Mouse (Mus musculus): ENCODE data around the gene Glo1.

DNA sequence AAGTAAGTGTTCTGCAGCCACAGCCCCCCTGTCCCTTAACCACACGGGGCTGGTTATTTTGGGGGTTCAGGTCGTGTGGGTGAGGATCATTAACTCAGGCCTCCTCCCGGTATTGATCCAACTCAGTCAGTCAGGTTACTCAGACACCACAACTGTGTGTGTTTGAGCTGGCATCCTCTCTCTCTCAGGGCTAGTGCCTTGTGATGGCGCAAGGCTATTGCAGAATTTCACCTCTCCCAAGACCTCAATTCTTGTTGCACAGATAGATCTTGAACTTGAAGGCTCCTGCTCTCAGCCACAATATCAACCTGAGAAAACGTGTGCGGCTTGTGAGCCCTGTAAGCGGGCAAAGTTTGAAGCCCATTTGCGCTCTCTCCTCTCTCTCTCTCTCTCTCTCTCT lies 35.5 kb upstream of the Glo1 start:
- TF ChIP-seq POLR2A (IDR thresholded peaks at IDR 0.05; ENCODE audit: insufficient read depth, low read depth, low read length): no peak
- no peak for TF ChIP-seq EP300 (IDR thresholded peaks at IDR 0.05; ENCODE audit: insufficient read depth, low read depth, low read length)
